Mouse (Mus musculus): ENCODE data around the gene Riok1. TPM values are rescaled to one million over a fixed set of nuclear protein-coding genes. Genes with fewer than 3 reads are reported as not detected.

The Riok1 gene
- polyA plus RNA-seq, 1 experiment from 2014 or later = 48.2 TPM

DNA sequence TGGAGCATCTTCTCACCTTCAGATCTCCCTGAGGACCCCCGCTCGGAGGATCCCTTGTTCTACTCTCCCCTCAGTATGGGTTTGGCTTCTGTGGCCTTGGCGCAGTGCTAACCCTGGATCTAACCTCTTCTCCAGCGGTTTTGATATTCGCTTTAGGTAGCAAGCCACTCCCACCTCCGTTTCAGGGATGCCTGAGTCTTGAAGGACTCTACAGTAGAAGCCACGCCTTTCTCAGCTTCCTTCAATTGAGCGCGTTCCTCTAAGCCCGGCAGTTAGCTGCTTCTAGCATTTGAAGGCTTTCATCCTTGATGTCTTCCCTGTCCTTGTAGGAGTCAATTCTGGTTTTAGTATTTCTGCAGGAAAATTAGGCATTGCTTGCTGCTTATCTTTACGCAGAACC, 40.3 kb downstream of the Riok1 start:
- Histone ChIP-seq H3K9ac (ENCODE audit: low read depth, low read length) (no peak overlapping the region), H3K27ac (ENCODE audit: low read depth, low read length) (no peak overlapping the region), H3K36me3 (ENCODE audit: control insufficient read depth, insufficient read depth, low read length) (no peaks in the 10 kb centered on the region), H3K9me3 (ENCODE audit: control insufficient read depth, low read length) (no peaks in the 10 kb centered on the region), H3K27me3 (replicated peaks; ENCODE audit: control insufficient read depth, insufficient read depth, low read length) (no peaks in the 10 kb centered on the region), H3K4me3 (ENCODE audit: low read depth, low read length) (no peak overlapping the region), H3K4me2 (no peak overlapping the region), H3K4me1 (replicated peaks; ENCODE audit: control insufficient read depth, insufficient read depth, low read length) (peaks cover 19% of the 10 kb centered on the region)
- DNase-seq (ENCODE audit: low spot score) (no peak), ATAC-seq (replicated peaks; ENCODE audit: low FRiP score) (no peak)
- 23% methylated on average over 11 of the region's 11 CpGs for WGBS

GRCm38 (mm10) chr13:38078836-38079235, 42.0 kb downstream of the Riok1 start:
- Histone ChIP-seq H3K27ac (ENCODE audit: low read depth, low read length) (no peak overlapping the region), H3K4me3 (ENCODE audit: low read depth, low read length) (no peak overlapping the region), H3K9me3 (ENCODE audit: control insufficient read depth, low read length) (no peaks in the 10 kb centered on the region), H3K4me1 (replicated peaks; ENCODE audit: control insufficient read depth, insufficient read depth, low read length) (peaks cover 15% of the 10 kb centered on the region), H3K4me2 (no peak overlapping the region), H3K9ac (ENCODE audit: low read depth, low read length) (no peak overlapping the region), H3K36me3 (ENCODE audit: control insufficient read depth, insufficient read depth, low read length) (no peaks in the 10 kb centered on the region), H3K27me3 (replicated peaks; ENCODE audit: control insufficient read depth, insufficient read depth, low read length) (no peaks in the 10 kb centered on the region)
- 50% methylated on average over 6 of the region's 6 CpGs for WGBS
- no peak for DNase-seq (ENCODE audit: low spot score)
- no peak for ATAC-seq (replicated peaks; ENCODE audit: low FRiP score)

DNA sequence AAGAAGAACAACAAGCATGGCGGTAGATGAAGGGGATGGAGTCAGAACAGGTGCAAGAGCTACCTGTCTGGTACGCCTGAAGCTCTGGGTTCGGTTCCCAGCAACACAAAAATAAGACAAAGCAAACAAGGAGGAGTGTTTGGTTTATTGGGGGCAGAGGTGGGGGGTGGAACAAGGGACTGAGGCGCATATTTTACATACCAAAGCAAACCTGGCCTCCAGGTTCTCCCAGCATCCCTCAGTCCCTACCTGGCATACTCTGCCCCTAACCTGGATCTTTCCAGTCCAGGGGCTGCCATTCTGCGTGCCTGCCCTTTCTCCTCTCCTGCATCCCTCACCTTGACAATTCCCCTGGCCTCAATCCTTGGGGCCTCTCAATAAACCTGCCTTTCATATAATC, 42.6 kb downstream of the Riok1 start:
- Histone ChIP-seq H3K4me3 (ENCODE audit: low read depth, low read length) (no peak overlapping the region), H3K27me3 (replicated peaks; ENCODE audit: control insufficient read depth, insufficient read depth, low read length) (no peaks in the 10 kb centered on the region), H3K4me1 (replicated peaks; ENCODE audit: control insufficient read depth, insufficient read depth, low read length) (peaks cover 10% of the 10 kb centered on the region), H3K4me2 (no peak overlapping the region), H3K9me3 (ENCODE audit: control insufficient read depth, low read length) (no peaks in the 10 kb centered on the region), H3K27ac (ENCODE audit: low read depth, low read length) (no peak overlapping the region), H3K36me3 (ENCODE audit: control insufficient read depth, insufficient read depth, low read length) (no peaks in the 10 kb centered on the region), H3K9ac (ENCODE audit: low read depth, low read length) (no peak overlapping the region)
- no peak for DNase-seq (ENCODE audit: low spot score)
- no peak for ATAC-seq (replicated peaks; ENCODE audit: low FRiP score)
- WGBS = 72% methylated on average over 5 of the region's 5 CpGs

DNA sequence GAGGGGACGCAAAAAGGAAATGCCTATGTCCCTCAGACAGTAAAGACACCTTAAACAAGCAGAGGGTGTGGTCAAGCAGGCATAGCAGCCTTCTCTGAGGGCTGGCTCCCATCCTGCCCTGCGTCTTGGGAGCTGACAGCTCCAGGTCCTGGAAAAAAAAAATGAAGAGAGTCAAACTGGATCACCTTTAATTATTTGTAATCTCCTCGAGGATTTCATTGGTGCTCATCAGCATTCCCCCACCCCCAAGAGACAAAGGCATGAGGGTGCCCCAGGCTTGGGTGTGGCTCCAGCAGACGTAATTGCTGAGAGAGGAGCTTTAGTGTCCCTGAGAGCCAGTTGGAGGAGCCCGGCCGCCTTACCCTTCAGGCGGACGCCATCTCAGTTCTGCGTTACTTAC, 43.2 kb downstream of the Riok1 start:
- no peak overlapping the region for H3K4me2 ChIP-seq
- H3K27me3 ChIP-seq (replicated peaks; ENCODE audit: control insufficient read depth, insufficient read depth, low read length) = no peaks in the 10 kb centered on the region
- ATAC-seq (replicated peaks; ENCODE audit: low FRiP score) = no peak
- peaks cover 6% of the 10 kb centered on the region; the same call in 1 of the 2 replicates for H3K4me1 ChIP-seq (replicated peaks; ENCODE audit: control insufficient read depth, insufficient read depth, low read length)
- WGBS = 54% methylated on average over 9 of the region's 9 CpGs
- H3K4me3 ChIP-seq (ENCODE audit: low read depth, low read length) = no peak overlapping the region
- no peaks in the 10 kb centered on the region for H3K36me3 ChIP-seq (ENCODE audit: control insufficient read depth, insufficient read depth, low read length)
- no peak overlapping the region for H3K9ac ChIP-seq (ENCODE audit: low read depth, low read length)
- H3K27ac ChIP-seq (ENCODE audit: low read depth, low read length) = no peak overlapping the region
- no peak for DNase-seq (ENCODE audit: low spot score)
- H3K9me3 ChIP-seq (ENCODE audit: control insufficient read depth, low read length) = no peaks in the 10 kb centered on the region

DNA sequence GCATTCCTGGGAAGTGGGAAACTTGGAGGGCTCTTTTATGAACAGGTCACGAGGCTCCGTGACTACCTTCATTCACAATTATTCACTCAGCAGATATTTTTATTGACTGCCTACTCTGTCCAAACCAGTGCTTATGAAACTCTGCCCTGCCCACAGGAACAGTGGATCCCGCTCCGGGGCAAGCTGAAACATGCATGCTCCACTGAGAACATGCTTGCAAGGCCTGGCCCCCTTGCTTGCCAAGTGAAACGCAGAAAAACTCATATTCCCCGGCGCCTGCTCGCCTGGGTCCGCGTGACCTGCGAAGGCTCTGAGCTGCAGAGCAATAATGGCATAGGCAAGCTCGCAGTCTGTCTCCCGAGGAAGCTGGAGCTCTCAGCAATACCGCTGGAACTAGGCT, 43.9 kb downstream of the Riok1 start:
- no peak overlapping the region for H3K27ac ChIP-seq (ENCODE audit: low read depth, low read length)
- no peak overlapping the region for H3K4me3 ChIP-seq (ENCODE audit: low read depth, low read length)
- no peak for DNase-seq (ENCODE audit: low spot score)
- no peaks in the 10 kb centered on the region for H3K27me3 ChIP-seq (replicated peaks; ENCODE audit: control insufficient read depth, insufficient read depth, low read length)
- H3K4me2 ChIP-seq = no peak overlapping the region
- H3K9ac ChIP-seq (ENCODE audit: low read depth, low read length) = no peak overlapping the region
- no peaks in the 10 kb centered on the region for H3K9me3 ChIP-seq (ENCODE audit: control insufficient read depth, low read length)
- H3K4me1 ChIP-seq (replicated peaks; ENCODE audit: control insufficient read depth, insufficient read depth, low read length) = peaks cover 5% of the 10 kb centered on the region; the same call in 1 of the 2 replicates
- WGBS = 79% methylated on average over 14 of the region's 14 CpGs
- no peak for ATAC-seq (replicated peaks; ENCODE audit: low FRiP score)
- no peaks in the 10 kb centered on the region for H3K36me3 ChIP-seq (ENCODE audit: control insufficient read depth, insufficient read depth, low read length)

DNA sequence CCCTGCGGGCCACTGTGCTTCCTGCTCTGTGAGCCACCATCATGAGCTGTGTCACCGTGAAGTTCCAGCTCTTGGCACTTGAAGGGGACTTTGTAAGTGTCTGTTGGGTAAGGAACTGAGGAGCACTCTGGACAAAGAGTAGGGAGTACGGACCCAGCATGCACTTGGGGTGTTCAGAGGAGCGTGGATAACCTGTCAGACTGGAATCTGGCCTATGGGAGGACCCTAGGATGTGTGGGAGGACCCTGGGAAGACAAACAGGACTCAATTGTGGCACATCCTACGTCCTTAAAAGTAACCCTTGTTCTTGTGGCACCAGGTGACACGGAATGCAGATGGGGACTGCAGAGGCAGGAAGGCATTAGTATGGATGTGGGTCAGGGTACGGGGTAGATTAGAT, 44.4 kb downstream of the Riok1 start:
- H3K27ac ChIP-seq (ENCODE audit: low read depth, low read length) = no peak overlapping the region

GRCm38 (mm10) chr13:38086711-38087110, 49.9 kb downstream of the Riok1 start:
- Histone ChIP-seq H3K4me2 (no peak overlapping the region), H3K27me3 (replicated peaks; ENCODE audit: control insufficient read depth, insufficient read depth, low read length) (no peaks in the 10 kb centered on the region), H3K36me3 (ENCODE audit: control insufficient read depth, insufficient read depth, low read length) (no peaks in the 10 kb centered on the region), H3K4me1 (replicated peaks; ENCODE audit: control insufficient read depth, insufficient read depth, low read length) (peaks cover 7% of the 10 kb centered on the region; the same call in 1 of the 2 replicates), H3K9me3 (ENCODE audit: control insufficient read depth, low read length) (no peaks in the 10 kb centered on the region), H3K27ac (ENCODE audit: low read depth, low read length) (no peak overlapping the region), H3K9ac (ENCODE audit: low read depth, low read length) (no peak overlapping the region), H3K4me3 (ENCODE audit: low read depth, low read length) (no peak overlapping the region)
- no peak for DNase-seq (ENCODE audit: low spot score)
- WGBS = 46% methylated on average over 3 of the region's 3 CpGs
- no peak for ATAC-seq (replicated peaks; ENCODE audit: low FRiP score)

More for the DNA sequence above, 44.4 kb downstream of the Riok1 start:
- no peak for ATAC-seq (replicated peaks; ENCODE audit: low FRiP score)
- H3K4me1 ChIP-seq (replicated peaks; ENCODE audit: control insufficient read depth, insufficient read depth, low read length) = peaks cover 5% of the 10 kb centered on the region; the same call in 1 of the 2 replicates
- DNase-seq (ENCODE audit: low spot score) = no peak
- H3K4me3 ChIP-seq (ENCODE audit: low read depth, low read length) = no peak overlapping the region
- H3K9ac ChIP-seq (ENCODE audit: low read depth, low read length) = no peak overlapping the region
- H3K4me2 ChIP-seq = no peak overlapping the region
- H3K36me3 ChIP-seq (ENCODE audit: control insufficient read depth, insufficient read depth, low read length) = no peaks in the 10 kb centered on the region
- H3K9me3 ChIP-seq (ENCODE audit: control insufficient read depth, low read length) = no peaks in the 10 kb centered on the region
- 64% methylated on average over 7 of the region's 7 CpGs for WGBS
- H3K27me3 ChIP-seq (replicated peaks; ENCODE audit: control insufficient read depth, insufficient read depth, low read length) = no peaks in the 10 kb centered on the region

- no peak for ATAC-seq (replicated peaks; ENCODE audit: low FRiP score)
- Histone ChIP-seq H3K36me3 (ENCODE audit: control insufficient read depth, insufficient read depth, low read length) (no peaks in the 10 kb centered on the region), H3K4me2 (no peak overlapping the region), H3K9ac (ENCODE audit: low read depth, low read length) (no peak overlapping the region), H3K4me1 (replicated peaks; ENCODE audit: control insufficient read depth, insufficient read depth, low read length) (peaks cover 7% of the 10 kb centered on the region; the same call in 1 of the 2 replicates), H3K27me3 (replicated peaks; ENCODE audit: control insufficient read depth, insufficient read depth, low read length) (no peaks in the 10 kb centered on the region), H3K27ac (ENCODE audit: low read depth, low read length) (no peak overlapping the region), H3K4me3 (ENCODE audit: low read depth, low read length) (no peak overlapping the region), H3K9me3 (ENCODE audit: control insufficient read depth, low read length) (no peaks in the 10 kb centered on the region)
- 52% methylated on average over 3 of the region's 3 CpGs for WGBS
- DNase-seq (ENCODE audit: low spot score) = no peak
Observed at GRCm38 (mm10) chr13:38088008-38088407, 51.2 kb downstream of the Riok1 start.

- Histone ChIP-seq H3K4me3 (ENCODE audit: low read depth, low read length) (no peak overlapping the region), H3K27me3 (replicated peaks; ENCODE audit: control insufficient read depth, insufficient read depth, low read length) (no peaks in the 10 kb centered on the region), H3K9ac (ENCODE audit: low read depth, low read length) (no peak overlapping the region), H3K4me2 (no peak overlapping the region), H3K9me3 (ENCODE audit: control insufficient read depth, low read length) (no peaks in the 10 kb centered on the region), H3K4me1 (replicated peaks; ENCODE audit: control insufficient read depth, insufficient read depth, low read length) (peaks cover 7% of the 10 kb centered on the region; the same call in 1 of the 2 replicates), H3K36me3 (ENCODE audit: control insufficient read depth, insufficient read depth, low read length) (no peaks in the 10 kb centered on the region), H3K27ac (ENCODE audit: low read depth, low read length) (peak overlapping the region; percentile 22)
- ATAC-seq (replicated peaks; ENCODE audit: low FRiP score) (no peak), DNase-seq (ENCODE audit: low spot score) (no peak)
- 76% methylated on average over 6 of the region's 6 CpGs for WGBS
Observed at GRCm38 (mm10) chr13:38089449-38089848, 52.7 kb downstream of the Riok1 start.

Measured in liver, embryonic 11.5 days (tissue).